Mouse (Mus musculus) G1E (cell line): ENCODE data around the gene Nek6. TPM values are rescaled to one million over a fixed set of nuclear protein-coding genes. Genes with fewer than 3 reads are reported as not detected.

Experiments
- ATAC-seq: 2 replicates; pipeline ENCODE4 v1.8.0; 2016; ENCODE audit warnings: mild to moderate bottlenecking; ENCODE audit not compliant: insufficient number of reproducible peaks, poor library complexity, low FRiP score, severe bottlenecking; ENCODE audit errors: extremely low read depth
- DNase-seq: peaks from one replicate; pipeline ENCODE4 v3.0.0; 2012; ENCODE audit warnings: low spot score
- H3K27me3 ChIP-seq: 2 replicates; pipeline ENCODE4 v1.6.1; 2012; ENCODE audit warnings: mild to moderate bottlenecking, low read length, inconsistent platforms; ENCODE audit not compliant: insufficient read depth
- H3K36me3 ChIP-seq: replicated peaks from 2 replicates; pipeline ENCODE3; 2012; ENCODE audit warnings: mild to moderate bottlenecking, inconsistent platforms
- H3K4me1 ChIP-seq: 2 replicates; pipeline ENCODE4 v1.6.1; 2012; ENCODE audit warnings: low read depth, low read length, inconsistent platforms, mixed read lengths; ENCODE audit not compliant: insufficient read depth
- H3K4me3 ChIP-seq: 2 replicates; pipeline ENCODE4 v1.5.1; 2012; ENCODE audit warnings: low read depth, mild to moderate bottlenecking, inconsistent platforms, low read length, moderate library complexity, mixed read lengths
- H3K9me3 ChIP-seq: replicated peaks from 2 replicates; pipeline ENCODE4 v1.6.1; 2012; ENCODE audit warnings: inconsistent platforms
- CTCF ChIP-seq: IDR thresholded peaks from 2 replicates; pipeline ENCODE4 v1.5.1; 2012; ENCODE audit warnings: low read depth, low read length, inconsistent platforms, mixed read lengths
- GATA1 ChIP-seq: IDR thresholded peaks from 2 replicates; pipeline ENCODE4 v1.6.1; 2012; ENCODE audit warnings: borderline replicate concordance, low read length, inconsistent platforms, mixed read lengths
- GATA2 ChIP-seq: IDR thresholded peaks from 2 replicates; pipeline ENCODE4 v1.6.1; 2012; ENCODE audit warnings: low read depth, low read length, inconsistent platforms, borderline replicate concordance
- POLR2AphosphoS5 ChIP-seq: IDR thresholded peaks from 2 replicates; pipeline ENCODE4 v1.6.1; 2012; ENCODE audit warnings: low read depth, low read length, inconsistent platforms; ENCODE audit not compliant: insufficient replicate concordance
- TAL1 ChIP-seq: conservative IDR thresholded peaks from 2 replicates; pipeline ENCODE4 v1.6.1; 2012; ENCODE audit warnings: low read depth, low read length, inconsistent platforms, mixed read lengths
- polyA plus RNA-seq: library from polyadenylated mRNA; stranded (reverse); fragments of >175 nt; gene quantifications from 2 replicates; pipeline ENCODE4 v1.2.3, GENCODE M21; 2012
- total RNA-seq, 2 experiments: library from RNA; stranded (forward) in 1 of 2; stranded (reverse) in 1 of 2; fragments of 200-1000 nt in 1 of 2; fragments of >200 nt in 1 of 2; fragmentation: Nextera tagmentation in 1 of 2; gene quantifications; 2 replicates each; pipeline ENCODE4 v1.2.3; 2014 to 2017

The Nek6 gene
- total and polyA plus RNA-seq, 3 experiments: 95.8 to 180 (median 113) TPM

DNA sequence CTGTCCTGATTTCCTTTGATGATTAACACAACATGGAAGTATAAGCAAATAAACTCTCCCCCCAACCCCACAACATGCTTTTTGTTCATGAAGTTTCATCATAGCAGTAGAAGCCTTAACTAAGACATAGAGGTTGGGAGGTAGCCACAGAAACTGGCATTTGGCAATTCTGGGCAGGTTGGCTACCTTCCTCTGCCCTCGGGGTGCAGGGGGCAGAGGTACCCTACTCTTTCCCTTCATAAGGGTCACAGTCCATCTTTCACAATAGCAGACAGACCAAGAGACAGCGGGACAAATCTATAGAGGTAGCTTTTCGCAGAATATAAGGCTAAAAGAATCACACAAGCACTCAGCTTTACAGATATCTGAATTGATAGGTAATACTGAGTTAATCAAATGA is 8.7 kb upstream of the Nek6 start:
- Histone ChIP-seq H3K27me3 (peaks cover 60% of the 10 kb centered on the region), H3K4me1 (peaks cover 53% of the 10 kb centered on the region), H3K9me3 (no peaks in the 10 kb centered on the region), H3K4me3 (no peak overlapping the region), H3K36me3 (no peaks in the 10 kb centered on the region)
- no peak for ATAC-seq
- no peak for DNase-seq
- TF ChIP-seq GATA2 (no peak), GATA1 (no peak), TAL1 (no peak), POLR2AphosphoS5 (no peak), CTCF (no peak)

DNA sequence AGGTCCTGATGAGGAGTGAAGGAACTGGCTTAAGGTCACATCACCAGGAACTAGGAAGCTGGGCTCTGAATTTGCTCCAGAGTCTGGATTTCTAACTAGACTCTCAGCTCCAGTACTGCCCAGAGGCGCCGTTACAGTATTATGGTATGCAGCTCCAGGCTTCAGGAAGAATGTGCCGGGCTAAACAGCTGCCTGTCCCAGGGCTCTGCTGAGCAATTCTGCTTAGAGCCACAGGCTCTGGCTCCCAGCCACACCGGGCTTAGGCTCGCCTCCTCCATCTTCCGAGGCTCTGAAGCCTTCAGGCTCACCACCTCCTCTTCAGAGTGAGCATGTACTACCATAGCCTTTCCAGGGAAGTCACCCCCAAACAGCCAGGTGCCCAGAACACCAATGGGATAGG is 7.1 kb upstream of the Nek6 start:
- Histone ChIP-seq H3K27me3 (peaks cover 47% of the 10 kb centered on the region), H3K36me3 (no peaks in the 10 kb centered on the region), H3K9me3 (no peaks in the 10 kb centered on the region), H3K4me1 (peaks cover 54% of the 10 kb centered on the region), H3K4me3 (no peak overlapping the region)
- DNase-seq: no peak
- no peak for TF ChIP-seq GATA2
- TF ChIP-seq POLR2AphosphoS5: no peak
- no peak for TF ChIP-seq TAL1
- TF ChIP-seq CTCF: no peak
- TF ChIP-seq GATA1: no peak
- ATAC-seq: no peak

DNA sequence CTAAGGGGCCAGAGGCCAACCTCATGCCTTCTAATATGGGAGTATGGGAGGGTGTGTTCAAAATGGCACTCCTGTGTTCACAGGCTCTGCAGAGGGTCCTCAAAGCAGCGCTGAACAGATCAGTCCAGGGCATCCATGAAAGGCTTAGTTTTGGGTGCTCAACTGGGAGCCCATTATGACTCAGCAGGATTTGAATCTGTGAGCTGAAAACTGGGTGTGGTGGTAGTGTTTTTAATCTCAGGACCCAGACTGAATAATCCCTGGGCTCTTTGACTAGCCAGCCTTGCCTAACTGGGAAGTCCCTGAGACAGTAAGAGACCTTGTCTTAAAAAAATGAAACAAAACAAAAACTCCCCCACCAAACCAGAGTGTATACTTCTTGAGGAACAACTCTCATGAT is 4.3 kb upstream of the Nek6 start:
- no peaks in the 10 kb centered on the region for H3K9me3 ChIP-seq
- peaks cover 21% of the 10 kb centered on the region for H3K27me3 ChIP-seq
- H3K4me3 ChIP-seq: no peak overlapping the region
- H3K4me1 ChIP-seq: peaks cover 55% of the 10 kb centered on the region
- DNase-seq (peak; percentile 27), ATAC-seq (peak; percentile 61; the same call in 1 of the 2 replicates)
- no peaks in the 10 kb centered on the region for H3K36me3 ChIP-seq
- TF ChIP-seq CTCF (no peak), POLR2AphosphoS5 (no peak), GATA2 (no peak), GATA1 (no peak), TAL1 (no peak)

DNA sequence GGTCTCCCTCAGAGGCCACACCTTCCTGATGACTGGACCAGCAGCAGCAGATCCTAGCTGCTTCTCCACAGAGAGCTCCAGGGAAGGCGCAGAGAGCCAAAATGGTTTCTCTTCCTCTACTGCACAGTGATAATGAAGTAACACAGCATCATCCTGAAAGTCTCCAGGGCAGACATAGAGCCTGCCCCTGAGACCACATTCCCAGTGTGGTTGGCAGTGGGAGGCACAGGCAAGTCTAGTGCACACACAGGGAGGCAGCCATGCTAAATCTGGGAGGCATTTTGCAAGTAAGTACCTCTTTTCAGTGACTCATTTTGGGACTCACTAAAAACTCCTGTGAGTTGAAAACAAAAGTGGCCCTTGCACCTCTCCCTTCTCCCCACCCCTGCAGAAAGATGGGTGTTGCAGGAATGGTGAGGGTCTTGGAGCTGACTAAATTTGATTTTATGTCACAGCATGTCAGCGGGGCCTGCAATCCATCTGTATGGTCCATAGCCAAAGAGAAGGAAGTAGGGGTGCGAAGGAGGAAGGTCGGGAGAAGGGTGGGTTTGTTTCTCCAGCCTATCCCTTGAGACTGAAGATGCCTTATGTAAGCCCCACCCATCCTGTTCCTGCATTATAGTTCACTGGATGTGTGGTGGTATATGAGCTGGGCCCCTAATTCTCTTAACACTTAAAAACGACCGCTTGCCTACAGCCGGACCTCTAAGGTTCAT is 2.3 kb upstream of the Nek6 start:
- H3K9me3 ChIP-seq: no peaks in the 10 kb centered on the region
- peaks cover 11% of the 10 kb centered on the region for H3K36me3 ChIP-seq
- ATAC-seq: no peak
- no peak overlapping the region for H3K4me3 ChIP-seq
- TF ChIP-seq POLR2AphosphoS5: no peak
- no peak for TF ChIP-seq CTCF
- TF ChIP-seq GATA1: no peak
- no peak for TF ChIP-seq GATA2
- no peak for TF ChIP-seq TAL1
- no peak for DNase-seq
- peaks cover 9% of the 10 kb centered on the region; the same call in 1 of the 2 replicates for H3K27me3 ChIP-seq
- peaks cover 72% of the 10 kb centered on the region for H3K4me1 ChIP-seq

DNA sequence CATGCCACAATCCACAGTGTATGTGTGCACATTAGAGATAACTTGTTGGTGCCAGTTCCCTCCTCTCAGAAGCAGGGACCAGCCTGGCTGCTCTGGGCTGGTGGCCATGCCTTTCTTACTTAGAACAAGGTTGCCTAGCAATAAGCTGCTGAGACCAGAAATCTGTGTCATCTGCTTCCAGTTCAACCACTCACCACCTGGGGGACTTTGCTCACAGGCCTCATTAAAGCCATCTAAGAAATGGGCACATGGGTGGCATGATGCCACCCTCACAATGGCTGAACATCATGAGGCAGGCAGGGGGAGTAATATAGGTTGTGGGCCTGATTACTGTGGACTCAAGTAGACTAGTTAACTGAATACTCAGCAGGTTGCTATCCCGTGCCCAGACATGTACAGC is 1.3 kb upstream of the Nek6 start:
- DNase-seq: no peak
- H3K36me3 ChIP-seq: peaks cover 20% of the 10 kb centered on the region
- H3K27me3 ChIP-seq: peaks cover 2% of the 10 kb centered on the region; the same call in 1 of the 2 replicates
- no peak overlapping the region for H3K4me3 ChIP-seq
- ATAC-seq: no peak
- TF ChIP-seq GATA2 (no peak), GATA1 (no peak), POLR2AphosphoS5 (no peak), TAL1 (no peak), CTCF (no peak)
- H3K4me1 ChIP-seq: peaks cover 80% of the 10 kb centered on the region
- no peaks in the 10 kb centered on the region for H3K9me3 ChIP-seq

DNA sequence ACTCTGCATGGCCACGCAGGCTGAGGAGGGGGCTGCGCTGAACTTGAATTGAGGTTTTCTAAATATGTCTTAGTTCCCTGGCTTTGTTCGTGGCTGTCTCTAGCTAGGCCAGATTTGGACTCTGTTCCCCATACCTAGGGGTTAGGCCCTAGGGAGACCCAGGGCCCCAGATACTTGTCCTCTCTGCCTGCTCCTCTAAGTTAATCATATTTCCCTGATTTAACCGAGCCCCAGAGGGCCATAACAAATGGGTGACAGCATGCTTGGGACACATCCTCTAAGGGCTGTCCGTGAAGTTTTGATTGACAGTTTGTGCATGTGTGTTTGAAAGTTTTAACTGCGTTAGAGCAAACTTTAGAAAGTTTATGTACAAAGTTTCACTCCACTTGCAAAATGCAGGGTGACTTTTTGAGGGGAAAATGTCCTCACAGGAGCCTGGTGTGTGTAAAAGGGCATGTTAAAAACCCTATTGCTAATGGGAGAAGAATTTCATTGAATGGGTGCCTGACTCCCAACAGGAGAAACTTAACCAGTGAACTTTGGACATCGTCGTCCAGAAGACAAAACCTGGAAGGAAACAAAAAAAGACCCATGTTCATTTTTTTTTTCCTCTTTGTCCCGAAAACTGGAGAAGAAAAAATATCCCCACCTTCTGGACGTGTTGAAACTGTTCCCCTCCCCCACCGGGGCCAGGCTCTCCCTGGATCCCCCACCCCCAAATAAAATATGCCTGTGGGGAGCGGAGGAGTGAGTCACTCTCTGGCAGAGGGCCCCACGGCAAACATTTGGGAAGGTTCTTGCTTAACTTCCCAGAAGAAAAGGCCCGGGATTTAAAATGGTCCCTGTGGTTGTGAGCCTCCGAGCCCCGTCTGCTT is 1.1 kb downstream of the Nek6 start:
- TF ChIP-seq POLR2AphosphoS5 (no peak), TAL1 (no peak), CTCF (no peak), GATA2 (no peak), GATA1 (no peak)
- H3K9me3 ChIP-seq: no peaks in the 10 kb centered on the region
- H3K36me3 ChIP-seq: peaks cover 42% of the 10 kb centered on the region
- DNase-seq (peak; percentile 37), ATAC-seq (no peak)
- peak overlapping the region; percentile 88 for H3K4me3 ChIP-seq
- H3K4me1 ChIP-seq: peaks cover 86% of the 10 kb centered on the region
- no peaks in the 10 kb centered on the region for H3K27me3 ChIP-seq
